Mouse (Mus musculus) liver, embryonic 11.5 days (tissue): ENCODE measurements around the gene Fam83e. TPM values are rescaled to one million over a fixed set of nuclear protein-coding genes. Genes with fewer than 3 reads are reported as not detected.

Experiments used
- ATAC-seq: fragments of 200-750 bp; cut with Nextera tagmentation; replicated peaks from 2 replicates; pipeline ENCODE4 v1.8.0; 2017; ENCODE audit warnings: moderate number of reproducible peaks, mild to moderate bottlenecking, moderate TSS enrichment, moderate library complexity; ENCODE audit not compliant: low FRiP score
- DNase-seq: peaks from one replicate; pipeline ENCODE4 v3.0.0-alpha.2; 2017; ENCODE audit warnings: low spot score
- H3K27ac ChIP-seq: fragments of 300-500 bp; sonication (generic); 2 replicates; pipeline ENCODE4 v1.5.1; 2014; ENCODE audit warnings: mild to moderate bottlenecking, low read depth, low read length, control low read depth
- H3K27me3 ChIP-seq: fragments of 300-500 bp; sonication (generic); replicated peaks from 2 replicates; pipeline ENCODE4 v1.6.1; 2014; ENCODE audit warnings: low read length, mixed read lengths; ENCODE audit not compliant: control insufficient read depth, insufficient read depth
- H3K36me3 ChIP-seq: fragments of 300-500 bp; sonication (generic); 2 replicates; pipeline ENCODE4 v1.6.1; 2014; ENCODE audit warnings: mild to moderate bottlenecking, low read length, moderate library complexity, mixed read lengths; ENCODE audit not compliant: control insufficient read depth, insufficient read depth
- H3K4me1 ChIP-seq: fragments of 300-500 bp; sonication (generic); replicated peaks from 2 replicates; pipeline ENCODE4 v1.6.1; 2014; ENCODE audit warnings: low read length, mixed read lengths; ENCODE audit not compliant: control insufficient read depth, insufficient read depth
- H3K4me2 ChIP-seq: fragments of 300-500 bp; sonication (generic); 2 replicates; pipeline ENCODE4 v1.6.1; 2014; ENCODE audit warnings: mild to moderate bottlenecking, control low read depth, moderate library complexity
- H3K4me3 ChIP-seq: fragments of 300-500 bp; sonication (generic); 2 replicates; pipeline ENCODE4 v1.5.1; 2014; ENCODE audit warnings: low read depth, low read length, control low read depth
- H3K9ac ChIP-seq: fragments of 300-500 bp; sonication (generic); 2 replicates; pipeline ENCODE4 v1.6.1; 2014; ENCODE audit warnings: low read depth, low read length, control low read depth
- H3K9me3 ChIP-seq: fragments of 300-500 bp; sonication (generic); 2 replicates; pipeline ENCODE4 v1.6.1; 2016; ENCODE audit warnings: low read length, inconsistent platforms, mixed read lengths; ENCODE audit not compliant: control insufficient read depth
- WGBS: fragments of 180-500 bp; shearing (Covaris S2); extraction: QIAGEN DNeasy Blood & Tissue Kit; methylation state at CpG from one replicate; pipeline ENCODE4 v1.1.7; 2014; 5-methylcytosine and 5-hydroxymethylcytosine counted together
- polyA plus RNA-seq: library from polyadenylated mRNA; unstranded; fragments of >200 nt; fragmentation: Nextera tagmentation; extraction: Ambion mirVana; gene quantifications from 2 replicates; pipeline ENCODE4 v1.2.1, GENCODE M21; 2014

The Fam83e gene
- polyA plus RNA-seq, 1 experiment from 2014 or later: 1.1 TPM

DNA sequence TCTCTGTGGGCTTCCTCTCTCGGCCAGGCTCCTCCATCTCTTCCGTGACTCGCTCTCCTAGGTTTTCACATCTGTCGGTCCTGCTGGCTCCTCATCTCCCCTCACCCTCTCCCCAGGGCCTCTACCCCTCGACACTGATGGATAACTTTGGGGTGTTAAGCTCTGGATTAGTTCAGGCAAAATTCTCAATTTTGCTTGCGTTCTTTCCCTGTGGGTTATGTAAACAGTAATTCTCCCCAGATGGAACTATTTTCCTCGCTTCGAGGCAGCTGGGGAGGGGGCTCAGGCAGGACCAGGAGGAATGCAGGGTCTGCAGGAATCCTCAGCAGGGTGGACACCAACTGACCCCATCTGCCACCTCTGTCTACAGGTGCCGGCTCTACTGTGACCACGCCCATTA is 35.2 kb upstream of the Fam83e start:
- Histone ChIP-seq H3K27ac (no peak overlapping the region), H3K4me2 (no peak overlapping the region), H3K9me3 (no peaks in the 10 kb centered on the region), H3K4me3 (no peak overlapping the region), H3K9ac (no peak overlapping the region), H3K4me1 (peaks cover 6% of the 10 kb centered on the region), H3K36me3 (no peaks in the 10 kb centered on the region), H3K27me3 (no peaks in the 10 kb centered on the region)
- DNase-seq (no peak), ATAC-seq (no peak)
- WGBS: 51% methylated on average over 10 of the region's 10 CpGs

- no peak for DNase-seq
- no peaks in the 10 kb centered on the region for H3K27me3 ChIP-seq
- no peak for ATAC-seq
- H3K27ac ChIP-seq: no peak overlapping the region
- 56% methylated on average over 3 of the region's 3 CpGs for WGBS
- peaks cover 4% of the 10 kb centered on the region for H3K4me1 ChIP-seq
- no peak overlapping the region for H3K4me2 ChIP-seq
- no peak overlapping the region for H3K9ac ChIP-seq
- H3K4me3 ChIP-seq: no peak overlapping the region
- no peaks in the 10 kb centered on the region for H3K9me3 ChIP-seq
- H3K36me3 ChIP-seq: no peaks in the 10 kb centered on the region
Measured at GRCm38 (mm10) chr7:45686841-45687240, 34.2 kb upstream of the Fam83e start.

DNA sequence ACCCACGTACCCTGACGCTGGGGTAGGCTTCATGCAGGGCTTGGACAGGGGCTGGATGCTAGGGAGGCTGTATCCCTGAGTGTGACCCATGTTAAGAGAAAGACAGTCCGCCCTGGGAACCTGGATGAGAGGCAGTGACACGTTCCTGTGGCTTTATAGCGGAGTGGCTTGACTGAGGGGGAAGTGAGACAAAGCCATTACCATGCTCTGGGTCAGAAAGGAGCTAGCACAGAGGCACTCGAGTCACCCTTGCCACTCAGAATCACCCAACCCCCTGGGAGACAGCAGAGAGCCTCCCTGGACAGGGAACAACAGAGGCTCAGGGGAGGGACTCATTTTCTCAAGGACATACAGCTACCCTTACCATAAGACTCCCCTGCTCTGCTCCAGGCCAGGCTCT is 31.9 kb upstream of the Fam83e start:
- ATAC-seq (no peak), DNase-seq (no peak)
- no peaks in the 10 kb centered on the region for H3K9me3 ChIP-seq
- no peaks in the 10 kb centered on the region for H3K36me3 ChIP-seq
- no peak overlapping the region for H3K27ac ChIP-seq
- H3K27me3 ChIP-seq: no peaks in the 10 kb centered on the region
- WGBS: 54% methylated on average over 6 of the region's 6 CpGs
- H3K4me1 ChIP-seq: no peaks in the 10 kb centered on the region; the same call in 1 of the 2 replicates
- no peak overlapping the region for H3K4me3 ChIP-seq
- H3K9ac ChIP-seq: no peak overlapping the region
- no peak overlapping the region for H3K4me2 ChIP-seq

DNA sequence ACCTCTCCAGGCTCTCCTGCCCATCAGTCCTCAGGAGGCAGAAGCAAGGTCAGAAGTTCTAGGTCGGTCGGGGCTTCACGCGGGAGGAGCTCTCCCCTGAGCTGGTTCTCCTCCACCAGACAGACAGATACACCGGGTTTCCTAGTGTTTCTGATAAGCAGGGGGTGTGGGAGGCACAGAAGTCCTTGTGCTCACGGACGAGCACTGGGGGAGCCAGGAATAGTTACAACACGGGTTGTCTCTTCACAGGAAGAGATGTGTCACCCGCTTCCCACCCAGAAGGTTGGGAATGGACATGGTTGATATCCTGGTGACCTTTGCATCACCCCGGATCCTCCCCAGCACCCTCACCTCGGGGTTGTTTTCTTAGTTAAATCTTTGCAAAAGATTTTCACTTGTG is 31.2 kb upstream of the Fam83e start:
- DNase-seq (no peak), ATAC-seq (no peak)
- Histone ChIP-seq H3K4me1 (no peaks in the 10 kb centered on the region; the same call in 1 of the 2 replicates), H3K9me3 (no peaks in the 10 kb centered on the region), H3K9ac (no peak overlapping the region), H3K4me3 (no peak overlapping the region), H3K27ac (no peak overlapping the region), H3K4me2 (no peak overlapping the region), H3K36me3 (no peaks in the 10 kb centered on the region), H3K27me3 (no peaks in the 10 kb centered on the region)
- 36% methylated on average over 11 of the region's 11 CpGs for whole genome bisulfite sequencing

DNA sequence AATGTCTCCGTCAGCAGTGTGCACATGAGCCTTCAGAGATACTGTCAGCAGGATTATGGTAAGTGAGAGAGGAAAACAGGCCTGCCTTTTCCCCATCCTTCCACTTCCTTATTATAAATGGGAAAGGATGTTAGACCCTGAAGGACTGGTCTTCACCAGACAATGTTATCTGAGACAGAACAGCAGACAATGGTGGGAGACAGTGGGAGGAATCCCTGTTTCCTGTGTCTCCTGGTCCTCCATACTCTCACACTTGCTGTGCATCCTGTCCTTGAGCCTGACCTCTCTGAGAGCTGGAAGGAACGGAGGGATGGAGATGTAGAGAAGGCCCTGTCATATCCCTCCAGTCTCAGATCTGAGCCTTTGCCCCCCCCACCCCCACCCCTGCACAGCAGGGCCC is 28.6 kb upstream of the Fam83e start:
- Histone ChIP-seq H3K27ac (no peak overlapping the region), H3K27me3 (no peaks in the 10 kb centered on the region), H3K9ac (no peak overlapping the region), H3K4me1 (no peaks in the 10 kb centered on the region; the same call in 1 of the 2 replicates), H3K4me3 (no peak overlapping the region), H3K4me2 (no peak overlapping the region), H3K36me3 (no peaks in the 10 kb centered on the region), H3K9me3 (no peaks in the 10 kb centered on the region)
- ATAC-seq (no peak), DNase-seq (no peak)
- WGBS: 60% methylated on average over 2 of the region's 2 CpGs

DNA sequence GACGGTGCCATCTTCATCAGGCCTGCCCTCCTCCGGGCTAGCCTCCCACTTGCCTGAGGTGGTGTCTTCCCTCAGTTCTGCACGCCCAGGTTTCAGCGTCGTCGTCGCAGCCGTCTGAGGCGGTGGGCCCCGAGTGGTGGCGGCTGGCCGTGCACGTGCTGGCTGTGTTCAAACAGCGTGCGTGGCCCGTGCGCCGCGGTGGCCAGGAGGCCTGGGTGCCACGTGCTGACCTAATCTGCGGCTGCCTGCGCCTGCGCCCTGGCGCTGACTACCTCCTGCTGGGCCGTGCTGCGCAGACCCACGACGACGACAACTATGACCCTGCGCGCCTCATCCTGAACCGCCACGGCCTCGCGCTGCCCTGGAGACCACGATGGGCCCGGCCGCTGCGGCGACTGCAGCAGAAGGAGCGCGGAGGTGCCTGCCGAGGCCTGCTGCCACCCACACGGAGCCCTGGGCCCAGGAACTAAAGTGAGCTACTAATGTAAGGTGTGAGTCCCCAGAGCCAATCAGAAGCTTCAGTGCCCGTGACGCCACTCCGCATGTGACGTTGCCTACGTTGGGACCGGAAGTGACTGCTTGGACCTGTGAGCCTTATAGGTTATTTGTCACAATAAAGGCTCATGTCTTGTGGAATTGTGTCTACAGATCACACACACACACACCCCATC is 27.0 kb upstream of the Fam83e start, which contains the start of gene Sec1:
Gene Sec1 (minus strand): TSS at position 482 of the 671 bp plus-strand sequence.
- no peak within 1 kb of the TSS for H3K9ac ChIP-seq
- H3K27me3 ChIP-seq: peaks cover 11% of the 10 kb centered on the region
- H3K4me2 ChIP-seq: no peak within 1 kb of the TSS
- no peak within 1 kb of the TSS for H3K27ac ChIP-seq
- H3K9me3 ChIP-seq: no peaks in the 10 kb centered on the region
- no peaks in the 10 kb centered on the region; the same call in 1 of the 2 replicates for H3K4me1 ChIP-seq
- H3K4me3 ChIP-seq: no peak within 1 kb of the TSS
- H3K36me3 ChIP-seq: no peaks in the 10 kb centered on the region
- ATAC-seq: no peak
- WGBS: 86% methylated on average over 50 of the region's 50 CpGs
- no peak for DNase-seq

DNA sequence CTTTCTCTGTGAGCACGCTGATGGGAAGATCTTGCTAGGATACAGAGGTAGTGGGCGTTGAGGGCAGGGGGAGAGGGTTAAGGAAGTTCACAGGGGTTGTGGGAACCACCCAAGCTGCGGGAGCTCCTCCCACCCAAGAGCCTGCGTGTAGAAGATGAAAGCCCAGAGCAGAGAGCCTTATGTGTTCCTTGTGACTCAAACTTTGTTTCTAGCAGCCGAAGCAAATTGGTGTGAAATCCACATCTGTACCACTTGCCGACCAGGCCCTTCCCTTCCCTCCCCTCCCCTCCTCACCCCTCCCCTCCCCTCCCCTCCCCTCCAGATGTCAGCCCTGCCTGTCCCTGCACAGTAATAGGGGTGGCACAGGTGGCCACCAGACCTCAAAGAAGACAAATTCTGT is 25.9 kb upstream of the Fam83e start:
- Histone ChIP-seq H3K4me2 (no peak overlapping the region), H3K27ac (no peak overlapping the region), H3K4me1 (0 out of 2 replicates have a peak, but pooled peaks cover 4% of the 10 kb centered on the region), H3K9me3 (no peaks in the 10 kb centered on the region), H3K4me3 (no peak overlapping the region), H3K9ac (no peak overlapping the region), H3K36me3 (no peaks in the 10 kb centered on the region), H3K27me3 (peaks cover 22% of the 10 kb centered on the region)
- WGBS: 35% methylated on average over 6 of the region's 6 CpGs
- ATAC-seq (no peak), DNase-seq (no peak)

DNA sequence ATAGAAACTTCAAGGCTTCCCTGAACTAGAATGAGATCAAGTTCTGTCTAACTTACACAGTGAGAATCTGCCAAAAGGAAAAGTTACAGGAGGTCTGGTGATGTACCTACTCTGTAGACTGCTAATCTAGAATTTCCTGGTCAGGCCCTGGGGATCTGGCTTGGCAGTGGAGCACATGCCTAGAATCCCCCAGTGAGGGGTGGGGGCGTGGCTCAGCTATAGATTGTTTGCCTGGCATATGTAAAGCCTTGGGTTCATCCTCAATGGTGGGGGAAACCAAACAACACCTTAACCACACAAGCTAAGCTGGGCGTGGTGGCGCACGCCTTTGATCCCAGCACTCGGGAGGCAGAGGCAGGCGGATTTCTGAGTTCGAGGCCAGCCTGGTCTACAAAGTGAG is 23.1 kb upstream of the Fam83e start:
- no peak overlapping the region for H3K27ac ChIP-seq
- H3K4me3 ChIP-seq: no peak overlapping the region
- peaks cover 38% of the 10 kb centered on the region for H3K27me3 ChIP-seq
- no peaks in the 10 kb centered on the region for H3K9me3 ChIP-seq
- no peak overlapping the region for H3K4me2 ChIP-seq
- WGBS: 81% methylated on average over 5 of the region's 7 CpGs
- no peak for ATAC-seq
- no peak overlapping the region for H3K9ac ChIP-seq
- DNase-seq: no peak
- no peaks in the 10 kb centered on the region for H3K36me3 ChIP-seq
- peaks cover 10% of the 10 kb centered on the region for H3K4me1 ChIP-seq

DNA sequence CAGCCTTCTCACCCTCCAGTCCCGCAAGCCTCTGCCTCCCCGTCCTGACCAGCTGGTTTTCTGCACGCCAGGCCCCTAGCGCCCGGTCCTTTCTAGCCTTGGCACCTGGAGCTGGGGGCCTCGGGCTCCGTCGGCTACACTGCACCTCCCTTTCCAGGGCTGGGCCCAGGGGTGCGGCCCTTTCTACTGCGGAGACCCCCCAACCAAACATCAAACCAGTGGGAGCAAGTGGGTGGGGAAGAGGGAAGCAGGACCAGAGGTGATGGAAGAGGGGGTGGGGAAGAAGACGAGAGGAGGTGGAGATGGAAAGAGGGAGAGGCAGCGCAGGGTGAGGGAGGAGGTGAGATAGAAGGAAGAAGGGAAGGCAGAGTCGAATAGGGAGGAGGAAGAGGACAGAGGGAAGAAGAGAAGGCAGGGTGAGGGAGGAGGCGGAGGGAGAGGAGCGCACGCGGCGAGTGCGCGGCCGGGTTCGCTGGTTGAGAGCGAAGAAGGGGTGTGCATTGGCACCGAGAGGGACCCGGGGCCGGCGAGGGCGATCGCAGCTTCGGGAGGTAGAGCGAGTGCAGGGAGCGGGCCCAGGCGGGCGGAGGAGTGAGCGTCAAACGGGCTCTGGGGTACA is 21.4 kb upstream of the Fam83e start, which contains the start of gene Car11:
Gene Car11 (plus strand): TSS at position 321 of the 619 bp plus-strand sequence.
- Histone ChIP-seq H3K9me3 (no peaks in the 10 kb centered on the region), H3K9ac (no peak within 1 kb of the TSS), H3K4me3 (peak within 1 kb of the TSS; percentile 39)

More for the DNA sequence above, 21.4 kb upstream of the Fam83e start, which contains the start of gene Car11:
- Histone ChIP-seq H3K27ac (no peak within 1 kb of the TSS), H3K27me3 (peaks cover 38% of the 10 kb centered on the region), H3K4me1 (peaks cover 17% of the 10 kb centered on the region), H3K36me3 (no peaks in the 10 kb centered on the region), H3K4me2 (peak within 1 kb of the TSS; percentile 57)
- no peak for ATAC-seq
- 4% methylated on average over 36 of the region's 36 CpGs for WGBS
- DNase-seq: no peak
